Mouse (Mus musculus) ovary, postnatal 36 days (tissue): ENCODE data around the gene Hsf2bp.
A peak's percentile ranks its signal among the peaks of the same experiment; 100 is the strongest.

Experiments
- DNase-seq: peaks from one replicate; pipeline ENCODE4 v3.0.0; 2022; ENCODE audit warnings: low spot score, mixed read lengths

Gene Hsf2bp

GRCm38 (mm10) chr17:31905791-31906211 is 130.3 kb downstream of the Hsf2bp start:
- DNase-seq: peak; percentile 12

GRCm38 (mm10) chr17:31905201-31905790 is 130.9 kb downstream of the Hsf2bp start:
- DNase-seq: peak; percentile 3

GRCm38 (mm10) chr17:31904036-31904435 is 132.1 kb downstream of the Hsf2bp start:
- peak; percentile 2 for DNase-seq

- peak; percentile 5 for DNase-seq
These were observed 133.4 kb downstream of the Hsf2bp start for GRCm38 (mm10) chr17:31902630-31903198.

GRCm38 (mm10) chr17:31901461-31902204 is 134.5 kb downstream of the Hsf2bp start:
- no peak for DNase-seq

GRCm38 (mm10) chr17:31898941-31899340 is 137.2 kb downstream of the Hsf2bp start:
- no peak for DNase-seq

- DNase-seq: peak; percentile 2
These were observed 138.9 kb downstream of the Hsf2bp start for GRCm38 (mm10) chr17:31897186-31897793.

- DNase-seq: peak; percentile 3
These were observed 139.4 kb downstream of the Hsf2bp start for GRCm38 (mm10) chr17:31896751-31897150.

- DNase-seq: peak; percentile 1
These were observed 139.8 kb downstream of the Hsf2bp start for GRCm38 (mm10) chr17:31896311-31896710.
